In genomic region chr15:95753031-95753430, GRCm38 (mm10) we compare ENCODE assay signal across 25 mouse cellular contexts. TPM values are rescaled to one million over a fixed set of nuclear protein-coding genes. Genes with fewer than 3 reads are reported as not detected.
A peak's percentile ranks its signal among the peaks of the same experiment; 100 is the strongest.
DNase-seq lines count a peak whose midpoint lies in the region; ATAC-seq and TF ChIP-seq lines count a peak whose summit lies in the region.
"Had no signal": no experiment of that assay in that cellular context is flagged by ENCODE, and none has a peak within 500 bp of the region (broad histone marks: within the 10 kb centered on the region; RNA-seq: fewer than 3 reads in every experiment).

No protein-coding gene starts in this region.

- 76% methylated on average over 4 of the region's 5 CpGs for WGBS in heart, embryonic 10.5 days
- 82% methylated on average over 3 of the region's 5 CpGs for WGBS in midbrain, embryonic 11.5 days
- whole genome bisulfite sequencing in midbrain, postnatal 0 days = 85% methylated on average over 3 of the region's 5 CpGs
- WGBS in thymus, adult 2 months = 67% methylated on average over 5 of the region's 5 CpGs

- DNase-seq in heart, embryonic 10.5 days (ENCODE audit: low spot score) = peak; percentile 63
- DNase-seq in heart, postnatal 14 days = no peak
- peak; percentile 57 for DNase-seq in midbrain, embryonic 11.5 days (ENCODE audit: low spot score, missing footprints)
- no peak for DNase-seq in midbrain, postnatal 0 days (ENCODE audit: low spot score)
- DNase-seq in thymus, adult 2 months = no peak
- DNase-seq in thymus, postnatal 14 days = no peak
- DNase-seq: adrenal gland, adult 2 months; adrenal gland, postnatal 10 days; adrenal gland, postnatal 25 days; B cell, adult 2 months; cerebellum, adult 11-12 months; cerebellum, adult 2 months; cerebellum, adult 9-10 months; cerebellum, postnatal 10 days; cerebellum, postnatal 25 days; forebrain, postnatal 0 days had no signal

- no peak overlapping the region for H3K4me2 ChIP-seq in midbrain, embryonic 11.5 days
- no peak overlapping the region for H3K4me2 ChIP-seq in midbrain, postnatal 0 days (ENCODE audit: low read depth, low read length, poor library complexity, severe bottlenecking)
- H3K4me2 ChIP-seq: embryonic facial prominence, embryonic 12.5 days; forebrain, embryonic 13.5 days; forebrain, embryonic 15.5 days had no signal

- TF ChIP-seq CTCF in midbrain, postnatal 0 days (IDR thresholded peaks at IDR 0.05) = no peak
- TF ChIP-seq CTCF in thymus, adult 2 months (IDR thresholded peaks at IDR 0.05; ENCODE audit: borderline replicate concordance, control insufficient read depth, extremely low read depth, insufficient read depth, low read length, poor library complexity) = no peak

- no peak overlapping the region for H3K27ac ChIP-seq in heart, embryonic 10.5 days
- no peak overlapping the region for H3K27ac ChIP-seq in midbrain, embryonic 11.5 days (ENCODE audit: low read depth, low read length)
- no peak overlapping the region for H3K27ac ChIP-seq in midbrain, postnatal 0 days (ENCODE audit: low read depth, low read length)
- H3K27ac ChIP-seq in thymus, adult 2 months (ENCODE audit: control insufficient read depth, insufficient read depth, low read length) = peak overlapping the region; percentile 71
- H3K27ac ChIP-seq: embryonic facial prominence, embryonic 10.5 days; embryonic facial prominence, embryonic 12.5 days; forebrain, embryonic 13.5 days; forebrain, embryonic 15.5 days had no signal

- no peaks in the 10 kb centered on the region for H3K36me3 ChIP-seq in heart, embryonic 10.5 days
- H3K36me3 ChIP-seq in midbrain, embryonic 11.5 days (ENCODE audit: control insufficient read depth, insufficient read depth, low read length) = no peaks in the 10 kb centered on the region
- no peaks in the 10 kb centered on the region for H3K36me3 ChIP-seq in midbrain, postnatal 0 days (ENCODE audit: insufficient read depth, low read length)
- no peaks in the 10 kb centered on the region for H3K36me3 ChIP-seq in thymus, adult 2 months (ENCODE audit: control insufficient read depth, insufficient read depth, low read length)
- H3K36me3 ChIP-seq: embryonic facial prominence, embryonic 10.5 days; embryonic facial prominence, embryonic 12.5 days; forebrain, embryonic 15.5 days; G1E had no signal

- ATAC-seq in midbrain, embryonic 11.5 days (ENCODE audit: low FRiP score) = no peak
- no peak for ATAC-seq in midbrain, postnatal 0 days (ENCODE audit: low FRiP score)
- ATAC-seq: activated CD4-positive, CD25-positive, alpha-beta regulatory T cell, adult 4 months; CD4-positive, CD25-positive, alpha-beta regulatory T cell, adult 4 months; forebrain, embryonic 13.5 days; forebrain, embryonic 15.5 days; forebrain, postnatal 0 days; Patski had no signal

- intact Hi-C loops in heart, postnatal 14 days (cut with DNase I) = no loop called here

- H3K27me3 ChIP-seq in heart, embryonic 10.5 days (ENCODE audit: insufficient read depth, poor library complexity, severe bottlenecking) = no peaks in the 10 kb centered on the region
- no peaks in the 10 kb centered on the region for H3K27me3 ChIP-seq in midbrain, embryonic 11.5 days (ENCODE audit: control insufficient read depth, insufficient read depth, low read length)
- H3K27me3 ChIP-seq in midbrain, postnatal 0 days (ENCODE audit: insufficient read depth, low read length) = no peaks in the 10 kb centered on the region
- no peaks in the 10 kb centered on the region for H3K27me3 ChIP-seq in thymus, adult 2 months (ENCODE audit: control insufficient read depth, insufficient read depth, low read length)
- H3K27me3 ChIP-seq: CH12.LX; embryonic facial prominence, embryonic 12.5 days; forebrain, embryonic 13.5 days; forebrain, embryonic 15.5 days; Patski had no signal

- no peak for TF ChIP-seq POLR2A in thymus, adult 2 months (IDR thresholded peaks at IDR 0.05; ENCODE audit: control insufficient read depth, extremely low read depth, insufficient read depth, low read length, poor library complexity)

- no peak overlapping the region for H3K4me3 ChIP-seq in heart, embryonic 10.5 days
- H3K4me3 ChIP-seq in midbrain, embryonic 11.5 days (ENCODE audit: low read depth, low read length) = no peak overlapping the region
- no peak overlapping the region for H3K4me3 ChIP-seq in midbrain, postnatal 0 days (ENCODE audit: low read depth, low read length)
- H3K4me3 ChIP-seq in thymus, adult 2 months (ENCODE audit: control insufficient read depth, insufficient read depth, low read length) = no peak overlapping the region
- H3K4me3 ChIP-seq: embryonic facial prominence, embryonic 10.5 days; embryonic facial prominence, embryonic 12.5 days; forebrain, embryonic 13.5 days; forebrain, embryonic 15.5 days had no signal

- no peak overlapping the region for H3K9ac ChIP-seq in midbrain, embryonic 11.5 days (ENCODE audit: low read length)
- H3K9ac ChIP-seq in midbrain, postnatal 0 days (replicated peaks; ENCODE audit: low read length, poor library complexity, severe bottlenecking) = no peak overlapping the region
- H3K9ac ChIP-seq: embryonic facial prominence, embryonic 12.5 days; forebrain, embryonic 13.5 days; forebrain, embryonic 15.5 days; forebrain, postnatal 0 days had no signal

- H3K4me1 ChIP-seq in heart, embryonic 10.5 days = peaks cover 5% of the 10 kb centered on the region; the same call in 1 of the 2 replicates
- no peaks in the 10 kb centered on the region for H3K4me1 ChIP-seq in midbrain, embryonic 11.5 days (ENCODE audit: control insufficient read depth, insufficient read depth, low read length)
- H3K4me1 ChIP-seq in midbrain, postnatal 0 days (ENCODE audit: insufficient read depth, low read length) = no peaks in the 10 kb centered on the region
- H3K4me1 ChIP-seq in thymus, adult 2 months (replicated peaks; ENCODE audit: control insufficient read depth, insufficient read depth, low read length) = peaks cover 23% of the 10 kb centered on the region
- H3K4me1 ChIP-seq: embryonic facial prominence, embryonic 10.5 days; embryonic facial prominence, embryonic 12.5 days; forebrain, embryonic 15.5 days had no signal

- H3K9me3 ChIP-seq in heart, embryonic 10.5 days = no peaks in the 10 kb centered on the region
- no peaks in the 10 kb centered on the region for H3K9me3 ChIP-seq in midbrain, embryonic 11.5 days (ENCODE audit: control insufficient read depth, low read length)
- H3K9me3 ChIP-seq in midbrain, postnatal 0 days (ENCODE audit: low read length) = no peaks in the 10 kb centered on the region
- H3K9me3 ChIP-seq: embryonic facial prominence, embryonic 10.5 days; embryonic facial prominence, embryonic 12.5 days; forebrain, embryonic 13.5 days; forebrain, embryonic 15.5 days had no signal

RNA-seq across cellular contexts. Expression of gene Ano6, which starts 37.6 kb away (rescaled TPM):
- polyA plus RNA-seq in heart, embryonic 10.5 days (2016; fragmentation: Nextera tagmentation; extraction: Ambion mirVana) = 40.8 and 44.4 TPM in 2 replicates
- 10 to 100 TPM; 38.9 to 39.7 TPM for total RNA-seq in heart, postnatal 14 days (2021)
- 30.3 and 30.8 TPM in 2 replicates for polyA plus RNA-seq in midbrain, embryonic 11.5 days (2014; fragmentation: Nextera tagmentation; extraction: Ambion mirVana)
- total RNA-seq in midbrain, postnatal 0 days (2014; rRNA removed) = 35.0 and 36.3 TPM in 2 replicates
- 19.0 and 19.9 TPM in 2 replicates for polyA plus RNA-seq in midbrain, postnatal 0 days (2015; fragmentation: Nextera tagmentation; extraction: Ambion mirVana)
- polyA plus RNA-seq in thymus, adult 2 months (2012; rRNA removed) = 104 and 130 TPM in 2 replicates

Comparison
In these comparisons a context has a peak if more than half of its experiments do, and no peak if none do; other contexts are left out.
1. DNase-seq: peak in heart, embryonic 10.5 days (single experiment) and midbrain, embryonic 11.5 days (single experiment); none in heart, postnatal 14 days (0 of 2), midbrain, postnatal 0 days (single experiment), thymus, adult 2 months (single experiment) and thymus, postnatal 14 days (single experiment).